Comparison of ENCODE assay signal across 17 mouse cellular contexts in the genomic region with DNA sequence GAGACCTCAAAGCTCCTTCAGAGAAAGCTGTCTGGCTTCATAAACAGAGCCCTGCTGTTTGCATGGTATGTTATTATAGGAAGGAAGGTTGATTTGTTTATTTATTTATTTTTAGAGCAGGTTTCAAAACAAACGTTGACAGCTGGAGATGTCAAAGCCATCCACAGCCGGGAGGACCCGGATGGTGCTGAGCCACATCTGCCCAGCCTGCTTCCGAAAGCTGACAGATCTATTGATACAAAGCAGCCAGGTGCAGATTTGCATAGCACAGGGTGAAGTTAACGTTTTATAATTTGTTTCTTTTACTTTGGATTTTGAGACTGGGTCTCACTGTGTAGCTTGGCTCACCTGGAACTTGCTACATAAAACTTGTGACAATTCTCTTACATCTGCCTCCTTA.
DNase-seq lines count a peak whose midpoint lies in the region; ATAC-seq and TF ChIP-seq lines count a peak whose summit lies in the region.
"Had no signal": no experiment of that assay in that cellular context is flagged by ENCODE, and none has a peak within 500 bp of the region (broad histone marks: within the 10 kb centered on the region; RNA-seq: fewer than 3 reads in every experiment).

No protein-coding gene starts in this region.

- H3K4me3 ChIP-seq in heart, embryonic 10.5 days = no peak overlapping the region
- H3K4me3 ChIP-seq in layer of hippocampus, adult 2 months = no peak overlapping the region
- H3K4me3 ChIP-seq in hindbrain, postnatal 0 days (ENCODE audit: low read length) = no peak overlapping the region
- H3K4me3 ChIP-seq: embryonic facial prominence, embryonic 12.5 days; forebrain, embryonic 15.5 days; heart, embryonic 15.5 days; hindbrain, embryonic 13.5 days had no signal

- peak; percentile 14 for DNase-seq in embryo, embryonic 9.5 days (ENCODE audit: extremely low spot score)
- no peak for DNase-seq in embryo, embryonic 10.5 days (ENCODE audit: low spot score)
- DNase-seq in heart, embryonic 10.5 days (ENCODE audit: low spot score) = peak; percentile 52
- DNase-seq in heart, adult 9 months (ENCODE audit: low spot score in 2 of 2) = no peak
- DNase-seq in layer of hippocampus, adult 2 months (ENCODE audit: low spot score in 2 of 2) = no peak
- DNase-seq in layer of hippocampus, adult 9-10 months (ENCODE audit: low spot score) = no peak
- DNase-seq in hindbrain, postnatal 0 days (ENCODE audit: low spot score) = no peak
- DNase-seq: adrenal gland, postnatal 14 days; cerebellum, adult 11-12 months; cerebellum, adult 9-10 months had no signal

- no peak for TF ChIP-seq CTCF in layer of hippocampus, adult 2 months (conservative IDR thresholded peaks at IDR 0.05)
- TF ChIP-seq CTCF in hindbrain, postnatal 0 days (IDR thresholded peaks at IDR 0.05; ENCODE audit: low read depth) = no peak

- peak overlapping the region; percentile 81; the same call in 1 of the 2 replicates for H3K27ac ChIP-seq in heart, embryonic 10.5 days
- peak overlapping the region; percentile 32 for H3K27ac ChIP-seq in layer of hippocampus, adult 2 months
- H3K27ac ChIP-seq in hindbrain, postnatal 0 days = no peak overlapping the region
- H3K27ac ChIP-seq: embryonic facial prominence, embryonic 12.5 days; forebrain, embryonic 15.5 days; hindbrain, embryonic 13.5 days had no signal

- H3K9me3 ChIP-seq in heart, embryonic 10.5 days = no peaks in the 10 kb centered on the region
- no peaks in the 10 kb centered on the region for H3K9me3 ChIP-seq in hindbrain, postnatal 0 days (ENCODE audit: low read length)
- H3K9me3 ChIP-seq: embryonic facial prominence, embryonic 12.5 days; forebrain, embryonic 15.5 days; heart, embryonic 15.5 days; hindbrain, embryonic 13.5 days had no signal

- no peak overlapping the region for H3K4me2 ChIP-seq in hindbrain, postnatal 0 days (ENCODE audit: low read depth, low read length)
- H3K4me2 ChIP-seq: embryonic facial prominence, embryonic 12.5 days; forebrain, embryonic 15.5 days; heart, embryonic 15.5 days; hindbrain, embryonic 13.5 days had no signal

- H3K36me3 ChIP-seq in heart, embryonic 10.5 days = no peaks in the 10 kb centered on the region
- no peaks in the 10 kb centered on the region for H3K36me3 ChIP-seq in hindbrain, postnatal 0 days (ENCODE audit: insufficient read depth, low read length)
- H3K36me3 ChIP-seq: embryonic facial prominence, embryonic 12.5 days; forebrain, embryonic 15.5 days; heart, embryonic 15.5 days; hindbrain, embryonic 13.5 days had no signal

- peaks cover 9% of the 10 kb centered on the region; the same call in 1 of the 2 replicates for H3K4me1 ChIP-seq in heart, embryonic 10.5 days
- no peaks in the 10 kb centered on the region for H3K4me1 ChIP-seq in hindbrain, postnatal 0 days (ENCODE audit: insufficient read depth, low read length)
- H3K4me1 ChIP-seq: embryonic facial prominence, embryonic 12.5 days; forebrain, embryonic 15.5 days; hindbrain, embryonic 13.5 days had no signal

- no peaks in the 10 kb centered on the region for H3K27me3 ChIP-seq in heart, embryonic 10.5 days (ENCODE audit: insufficient read depth, poor library complexity, severe bottlenecking)
- no peaks in the 10 kb centered on the region for H3K27me3 ChIP-seq in hindbrain, postnatal 0 days (ENCODE audit: insufficient read depth, low read length)
- H3K27me3 ChIP-seq: embryonic facial prominence, embryonic 12.5 days; forebrain, embryonic 15.5 days; heart, embryonic 15.5 days; hindbrain, embryonic 13.5 days had no signal

- no peak overlapping the region for H3K9ac ChIP-seq in hindbrain, postnatal 0 days (replicated peaks; ENCODE audit: low read length)
- H3K9ac ChIP-seq: embryonic facial prominence, embryonic 12.5 days; forebrain, embryonic 15.5 days; heart, embryonic 15.5 days; hindbrain, embryonic 13.5 days had no signal

- ATAC-seq in hindbrain, postnatal 0 days = no peak
- ATAC-seq: activated CD4-positive, CD25-positive, alpha-beta regulatory T cell, adult 4 months; forebrain, embryonic 15.5 days; intestine, embryonic 16.5 days; Patski had no signal

- 27% methylated on average over 5 of the region's 5 CpGs for WGBS in heart, embryonic 10.5 days
- 64% methylated on average over 5 of the region's 5 CpGs for WGBS in hindbrain, postnatal 0 days

Comparison
In these comparisons a context has a peak if more than half of its experiments do, and no peak if none do; other contexts are left out.
1. DNase-seq: peak in embryo, embryonic 9.5 days (single experiment) and heart, embryonic 10.5 days (single experiment); none in embryo, embryonic 10.5 days (single experiment), heart, adult 9 months (0 of 2), layer of hippocampus, adult 2 months (0 of 2), layer of hippocampus, adult 9-10 months (single experiment) and hindbrain, postnatal 0 days (single experiment).